Mouse (Mus musculus): ENCODE measurements at regions not wholly inside any gene's neighbourhood (a gene's known extent, or its start where the extent isn't known, plus 50 kb on each side); places are given as distances from the start of the nearest gene placed in this dataset.

GRCm38 (mm10) chr16:12516834-12517685 is 533.1 kb downstream of the Shisa9 start:
- no peaks in the 10 kb centered on the region for H3K4me1 ChIP-seq (ENCODE audit: control insufficient read depth, insufficient read depth, low read length)
- TF ChIP-seq CTCF (IDR thresholded peaks at IDR 0.05; ENCODE audit: borderline replicate concordance, insufficient read depth, low read length) (no peak), POLR2A (IDR thresholded peaks at IDR 0.05; ENCODE audit: low read depth, low read length) (no peak)
- no peak overlapping the region for H3K27ac ChIP-seq (ENCODE audit: insufficient read depth, low read length)
- no peak overlapping the region for H3K4me3 ChIP-seq (ENCODE audit: insufficient read depth, low read length)

- Histone ChIP-seq H3K27ac (ENCODE audit: insufficient read depth, low read length) (no peak overlapping the region), H3K4me1 (ENCODE audit: control insufficient read depth, insufficient read depth, low read length) (no peaks in the 10 kb centered on the region), H3K4me3 (ENCODE audit: insufficient read depth, low read length) (no peak overlapping the region)
- no peak for TF ChIP-seq CTCF (IDR thresholded peaks at IDR 0.05; ENCODE audit: borderline replicate concordance, insufficient read depth, low read length)
- no peak for TF ChIP-seq POLR2A (IDR thresholded peaks at IDR 0.05; ENCODE audit: low read depth, low read length)
Observed at GRCm38 (mm10) chr16:12518264-12518663, 534.4 kb downstream of the Shisa9 start.

- Histone ChIP-seq H3K27ac (ENCODE audit: insufficient read depth, low read length) (no peak overlapping the region), H3K4me1 (ENCODE audit: control insufficient read depth, insufficient read depth, low read length) (no peaks in the 10 kb centered on the region), H3K4me3 (ENCODE audit: insufficient read depth, low read length) (no peak overlapping the region)
- TF ChIP-seq POLR2A (IDR thresholded peaks at IDR 0.05; ENCODE audit: low read depth, low read length) (no peak), CTCF (IDR thresholded peaks at IDR 0.05; ENCODE audit: borderline replicate concordance, insufficient read depth, low read length) (no peak)
Observed at GRCm38 (mm10) chr16:12521711-12522476, 538.0 kb downstream of the Shisa9 start.

DNA sequence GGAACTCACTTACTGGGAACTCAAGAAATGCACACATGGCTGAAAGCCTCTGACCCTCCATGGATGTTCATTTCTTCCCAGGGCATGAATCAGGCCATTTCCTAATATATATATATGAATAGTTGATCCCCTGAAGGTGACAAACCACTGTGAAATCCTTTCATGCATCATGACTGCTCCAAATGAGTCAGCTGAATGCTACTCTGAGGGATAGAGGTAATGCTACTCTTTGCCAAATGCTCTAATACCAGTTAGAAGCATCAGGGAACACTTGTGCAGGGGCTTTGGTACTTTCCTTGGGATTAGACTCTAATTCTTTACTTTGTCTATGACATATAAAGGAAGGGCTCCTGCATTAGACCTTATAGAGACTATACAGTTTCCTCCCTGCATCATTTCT is 561.0 kb upstream of the Ercc4 start:
- Histone ChIP-seq H3K4me3 (ENCODE audit: insufficient read depth, low read length) (no peak overlapping the region), H3K27ac (ENCODE audit: insufficient read depth, low read length) (no peak overlapping the region), H3K4me1 (ENCODE audit: control insufficient read depth, insufficient read depth, low read length) (no peaks in the 10 kb centered on the region)
- TF ChIP-seq CTCF (IDR thresholded peaks at IDR 0.05; ENCODE audit: borderline replicate concordance, insufficient read depth, low read length) (no peak), POLR2A (IDR thresholded peaks at IDR 0.05; ENCODE audit: low read depth, low read length) (no peak)

GRCm38 (mm10) chr16:12588889-12589288 is 520.6 kb upstream of the Ercc4 start:
- Histone ChIP-seq H3K4me1 (ENCODE audit: control insufficient read depth, insufficient read depth, low read length) (no peaks in the 10 kb centered on the region), H3K27ac (ENCODE audit: insufficient read depth, low read length) (no peak overlapping the region), H3K4me3 (ENCODE audit: insufficient read depth, low read length) (no peak overlapping the region)
- no peak for TF ChIP-seq CTCF (IDR thresholded peaks at IDR 0.05; ENCODE audit: borderline replicate concordance, insufficient read depth, low read length)
- no peak for TF ChIP-seq POLR2A (IDR thresholded peaks at IDR 0.05; ENCODE audit: low read depth, low read length)

GRCm38 (mm10) chr16:12608259-12608658 is 501.2 kb upstream of the Ercc4 start:
- Histone ChIP-seq H3K4me1 (ENCODE audit: control insufficient read depth, insufficient read depth, low read length) (no peaks in the 10 kb centered on the region), H3K27ac (ENCODE audit: insufficient read depth, low read length) (no peak overlapping the region), H3K4me3 (ENCODE audit: insufficient read depth, low read length) (no peak overlapping the region)
- TF ChIP-seq CTCF (IDR thresholded peaks at IDR 0.05; ENCODE audit: borderline replicate concordance, insufficient read depth, low read length), result no peak
- no peak for TF ChIP-seq POLR2A (IDR thresholded peaks at IDR 0.05; ENCODE audit: low read depth, low read length)

GRCm38 (mm10) chr16:12611106-12611505 is 498.4 kb upstream of the Ercc4 start:
- no peaks in the 10 kb centered on the region for H3K4me1 ChIP-seq (ENCODE audit: control insufficient read depth, insufficient read depth, low read length)
- no peak overlapping the region for H3K27ac ChIP-seq (ENCODE audit: insufficient read depth, low read length)
- H3K4me3 ChIP-seq (ENCODE audit: insufficient read depth, low read length), result no peak overlapping the region
- TF ChIP-seq POLR2A (IDR thresholded peaks at IDR 0.05; ENCODE audit: low read depth, low read length) (no peak), CTCF (IDR thresholded peaks at IDR 0.05; ENCODE audit: borderline replicate concordance, insufficient read depth, low read length) (no peak)

DNA sequence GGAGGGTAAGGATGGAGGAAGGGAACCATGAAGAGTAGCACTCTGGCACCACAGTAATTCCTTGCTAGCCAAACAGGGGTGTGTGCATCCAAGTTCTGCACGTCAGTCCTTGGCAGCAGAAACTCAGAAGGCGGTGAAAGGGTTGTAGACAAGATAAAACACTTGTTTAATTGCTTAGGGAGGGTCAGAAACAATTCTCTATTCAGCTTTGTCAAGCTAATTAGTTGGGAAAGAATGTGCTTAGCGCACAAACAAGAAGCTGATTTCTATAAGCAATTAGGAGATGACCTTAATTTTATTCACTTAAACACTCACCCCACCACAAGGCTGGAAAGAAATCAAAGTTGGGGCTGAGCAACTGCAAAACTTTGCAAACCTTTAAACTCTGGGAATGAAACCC is 491.7 kb upstream of the Ercc4 start:
- no peak overlapping the region for H3K27ac ChIP-seq (ENCODE audit: insufficient read depth, low read length)
- H3K4me3 ChIP-seq (ENCODE audit: insufficient read depth, low read length), result no peak overlapping the region
- TF ChIP-seq CTCF (IDR thresholded peaks at IDR 0.05; ENCODE audit: borderline replicate concordance, insufficient read depth, low read length) (no peak), POLR2A (IDR thresholded peaks at IDR 0.05; ENCODE audit: low read depth, low read length) (no peak)
- no peaks in the 10 kb centered on the region for H3K4me1 ChIP-seq (ENCODE audit: control insufficient read depth, insufficient read depth, low read length)

GRCm38 (mm10) chr16:12632533-12632932 is 477.0 kb upstream of the Ercc4 start:
- Histone ChIP-seq H3K27ac (ENCODE audit: insufficient read depth, low read length) (no peak overlapping the region), H3K4me3 (ENCODE audit: insufficient read depth, low read length) (no peak overlapping the region), H3K4me1 (ENCODE audit: control insufficient read depth, insufficient read depth, low read length) (no peaks in the 10 kb centered on the region)
- TF ChIP-seq CTCF (IDR thresholded peaks at IDR 0.05; ENCODE audit: borderline replicate concordance, insufficient read depth, low read length) (no peak), POLR2A (IDR thresholded peaks at IDR 0.05; ENCODE audit: low read depth, low read length) (no peak)
